Mouse (Mus musculus): ENCODE results near the gene Cend1.

GRCm38 (mm10) chr7:141466045-141466394 lies 36.7 kb upstream of the Cend1 start:
- TF ChIP-seq CTCF (IDR thresholded peaks at IDR 0.05; ENCODE audit: low read depth, low read length) (no peak), POLR2A (IDR thresholded peaks at IDR 0.05; ENCODE audit: insufficient read depth, low read length) (no peak), EP300 (IDR thresholded peaks at IDR 0.05; ENCODE audit: insufficient read depth, low read depth, low read length) (no peak)

Data from ES-Bruce4 (cell line).